Mouse (Mus musculus) liver, adult 2 months (tissue): Measurements from ENCODE around the gene Myh7. TPM values are rescaled to one million over a fixed set of nuclear protein-coding genes. Genes with fewer than 3 reads are reported as not detected.

Experiments used
- DNase-seq: peaks from one replicate; pipeline ENCODE4 v3.0.0-alpha.2; 2011; ENCODE audit warnings: low read depth, low spot score; ENCODE audit errors: extremely low read depth
- H3K27ac ChIP-seq: fragments of 200-500 bp; replicated peaks from 2 replicates; pipeline ENCODE4 v1.5.1; 2012; ENCODE audit warnings: low read depth, mild to moderate bottlenecking, control low read depth, inconsistent platforms, low read length; ENCODE audit not compliant: insufficient read depth
- H3K27me3 ChIP-seq: fragments of 200-500 bp; 2 replicates; pipeline ENCODE4 v1.6.1; 2012; ENCODE audit warnings: mild to moderate bottlenecking, moderate library complexity, low read length, inconsistent platforms; ENCODE audit not compliant: control insufficient read depth, insufficient read depth
- H3K36me3 ChIP-seq: fragments of 200-500 bp; 2 replicates; pipeline ENCODE4 v1.6.1; 2012; ENCODE audit warnings: low read length, inconsistent platforms; ENCODE audit not compliant: control insufficient read depth, insufficient read depth
- H3K4me1 ChIP-seq: fragments of 200-500 bp; 2 replicates; pipeline ENCODE4 v1.6.1; 2011; ENCODE audit warnings: low read length; ENCODE audit not compliant: control insufficient read depth, insufficient read depth
- H3K4me3 ChIP-seq: fragments of 200-500 bp; 2 replicates; pipeline ENCODE4 v1.5.1; 2011; ENCODE audit warnings: low read depth, mild to moderate bottlenecking, control low read depth, low read length, moderate library complexity; ENCODE audit not compliant: insufficient read depth
- H3K79me2 ChIP-seq: fragments of 200-500 bp; 2 replicates; pipeline ENCODE4 v1.6.1; 2012; ENCODE audit warnings: inconsistent platforms, mild to moderate bottlenecking, low read length, moderate library complexity; ENCODE audit not compliant: control insufficient read depth, insufficient read depth
- H3K9ac ChIP-seq: fragments of 200-500 bp; 2 replicates; pipeline ENCODE4 v1.6.1; 2012; ENCODE audit warnings: low read depth, mild to moderate bottlenecking, control low read depth, inconsistent platforms, low read length
- CTCF ChIP-seq: fragments of 200-500 bp; IDR thresholded peaks from 2 replicates; pipeline ENCODE4 v1.5.1; 2011; ENCODE audit warnings: low read depth, low read length, control low read depth
- POLR2A ChIP-seq: fragments of 200-500 bp; IDR thresholded peaks from 2 replicates; pipeline ENCODE4 v1.6.1; 2011; ENCODE audit warnings: low read length, control low read depth; ENCODE audit not compliant: insufficient read depth; ENCODE audit errors: extremely low read depth
- WGBS: fragments of 180-500 bp; shearing (Covaris S2); methylation state at CpG from one replicate; pipeline ENCODE4 v1.1.7; 2018; 5-methylcytosine and 5-hydroxymethylcytosine counted together
- polyA plus RNA-seq: library from polyadenylated mRNA; depleted of rRNA; stranded (reverse); fragments of >200 nt; gene quantifications from 2 replicates; pipeline ENCODE4 v1.2.3, GENCODE M21; 2012
- total RNA-seq: library from RNA; depleted of rRNA; stranded (reverse); fragments of >200 nt; gene quantifications from 2 replicates; pipeline ENCODE4 v1.2.3, GENCODE M21; 2014

Gene Myh7
- total and polyA plus RNA-seq, 2 experiments, result 1.5 TPM; not detected in 1

DNA sequence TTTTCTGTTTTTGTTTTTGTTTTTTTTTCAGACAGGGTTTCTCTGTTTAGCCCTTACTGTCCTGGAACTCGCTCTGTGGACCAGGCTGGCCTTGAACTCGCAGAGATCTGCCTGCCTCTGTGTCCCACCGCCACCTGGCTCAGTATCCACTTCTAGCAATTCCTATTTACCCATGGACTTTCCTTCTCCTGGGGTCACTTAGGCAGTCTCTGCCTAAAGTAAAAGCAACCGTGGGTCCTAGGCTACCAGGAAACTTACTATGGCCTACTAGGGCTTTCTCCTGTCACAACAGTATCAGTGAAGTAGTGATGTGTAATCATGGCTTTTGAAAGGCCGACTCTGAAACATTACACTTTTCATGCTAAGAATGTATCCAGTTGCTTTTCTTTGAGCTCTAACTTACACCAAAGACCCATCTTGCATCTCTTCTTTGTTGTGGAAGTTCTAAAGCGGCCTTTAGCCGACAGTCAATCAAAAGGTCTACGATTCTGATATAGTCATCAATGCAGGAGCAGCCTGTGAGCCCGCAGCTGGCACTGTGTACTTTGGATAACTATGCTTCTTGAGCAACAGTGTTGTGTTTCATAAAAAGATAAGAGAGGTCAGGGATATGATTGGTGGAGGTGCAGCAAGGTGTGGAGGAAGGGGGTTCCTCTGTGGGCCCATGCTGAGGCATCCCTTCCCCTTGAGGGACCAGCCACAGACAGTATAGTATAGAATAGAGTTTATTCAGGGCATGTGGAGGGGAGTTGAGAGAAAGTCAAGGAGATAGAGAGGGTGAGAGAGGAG lies 12.9 kb upstream of the Myh7 start:
- no peak overlapping the region for H3K4me3 ChIP-seq
- H3K36me3 ChIP-seq, result no peaks in the 10 kb centered on the region
- TF ChIP-seq POLR2A (no peak), CTCF (no peak)
- H3K9ac ChIP-seq, result no peak overlapping the region
- H3K79me2 ChIP-seq, result no peaks in the 10 kb centered on the region
- H3K27me3 ChIP-seq, result no peaks in the 10 kb centered on the region
- H3K27ac ChIP-seq, result no peak overlapping the region
- DNase-seq, result peak; percentile 51
- 68% methylated on average over 9 of the region's 9 CpGs for WGBS
- H3K4me1 ChIP-seq, result peaks cover 3% of the 10 kb centered on the region; the same call in 1 of the 2 replicates

DNA sequence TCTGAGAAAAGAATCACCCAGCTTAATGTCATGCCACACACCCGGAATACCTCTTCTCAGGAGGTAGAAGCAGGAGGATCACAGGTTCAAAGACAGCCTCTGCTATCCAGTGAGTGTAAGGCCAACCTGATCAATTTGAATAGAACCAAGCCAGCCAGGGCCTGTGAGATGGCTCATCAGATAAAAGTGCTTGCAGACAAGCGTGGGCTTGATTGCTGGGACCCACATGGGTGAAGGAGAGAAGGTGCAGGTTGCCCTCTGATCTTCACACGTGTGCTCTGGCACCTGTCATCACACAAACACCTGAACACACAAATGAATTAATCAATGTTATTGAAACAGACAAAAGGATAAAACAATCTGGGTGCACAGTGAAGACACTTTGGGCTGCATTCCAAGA lies 12.1 kb upstream of the Myh7 start:
- DNase-seq, result no peak
- no peak overlapping the region for H3K9ac ChIP-seq
- H3K27me3 ChIP-seq, result no peaks in the 10 kb centered on the region
- no peak overlapping the region for H3K4me3 ChIP-seq
- no peaks in the 10 kb centered on the region for H3K36me3 ChIP-seq
- no peaks in the 10 kb centered on the region for H3K79me2 ChIP-seq
- no peak overlapping the region for H3K27ac ChIP-seq
- H3K4me1 ChIP-seq, result peaks cover 3% of the 10 kb centered on the region; the same call in 1 of the 2 replicates
- TF ChIP-seq POLR2A (no peak), CTCF (no peak)
- 70% methylated on average over 3 of the region's 3 CpGs for WGBS

DNA sequence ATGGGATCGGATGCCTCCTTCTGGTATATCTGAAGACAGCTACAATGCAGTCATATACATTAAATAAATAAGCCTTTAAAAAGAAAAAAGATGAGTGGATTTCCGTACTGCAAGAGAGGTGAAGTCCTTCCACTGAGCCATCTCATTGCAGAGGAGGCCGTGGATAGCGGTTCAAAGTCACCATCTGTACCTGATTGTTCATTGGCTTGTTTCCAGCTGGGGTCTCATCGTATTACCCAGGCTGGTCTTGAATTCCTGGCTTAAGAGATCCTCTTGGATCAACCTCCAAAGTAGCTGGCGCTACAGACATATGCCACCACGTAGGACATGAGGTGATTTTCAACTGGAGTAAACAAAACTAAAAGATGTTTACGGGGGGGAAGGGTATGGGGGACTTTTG lies 11.5 kb upstream of the Myh7 start:
- Histone ChIP-seq H3K36me3 (no peaks in the 10 kb centered on the region), H3K4me3 (no peak overlapping the region), H3K9ac (no peak overlapping the region), H3K27ac (no peak overlapping the region), H3K27me3 (no peaks in the 10 kb centered on the region), H3K79me2 (no peaks in the 10 kb centered on the region), H3K4me1 (peaks cover 3% of the 10 kb centered on the region; the same call in 1 of the 2 replicates)
- DNase-seq, result no peak
- WGBS, result 94% methylated on average over 8 of the region's 8 CpGs
- TF ChIP-seq CTCF (no peak), POLR2A (no peak)

DNA sequence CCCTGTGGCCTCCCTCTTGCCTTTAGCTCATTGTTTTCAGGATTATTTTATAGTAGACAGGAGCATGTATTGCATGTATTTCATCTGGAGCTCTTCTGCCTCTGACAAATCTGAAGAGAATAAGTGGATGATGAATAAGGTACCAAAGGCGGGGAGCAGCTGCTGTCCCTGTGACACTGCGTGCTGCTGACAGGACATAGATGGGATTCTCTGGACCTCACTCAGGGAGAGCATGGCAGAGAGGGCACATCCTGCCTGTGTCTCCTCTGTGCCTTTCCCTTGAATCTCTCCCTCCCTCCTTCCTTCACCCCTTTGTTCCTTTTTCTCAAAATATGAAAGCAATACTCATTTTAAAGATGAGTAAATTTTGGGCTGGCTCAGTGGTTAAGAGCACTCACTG lies 11.1 kb upstream of the Myh7 start:
- Histone ChIP-seq H3K27ac (no peak overlapping the region), H3K4me1 (peaks cover 3% of the 10 kb centered on the region; the same call in 1 of the 2 replicates), H3K27me3 (no peaks in the 10 kb centered on the region), H3K79me2 (no peaks in the 10 kb centered on the region), H3K4me3 (no peak overlapping the region), H3K36me3 (no peaks in the 10 kb centered on the region), H3K9ac (no peak overlapping the region)
- TF ChIP-seq POLR2A (no peak), CTCF (no peak)
- no peak for DNase-seq
- 91% methylated on average over 2 of the region's 2 CpGs for WGBS

DNA sequence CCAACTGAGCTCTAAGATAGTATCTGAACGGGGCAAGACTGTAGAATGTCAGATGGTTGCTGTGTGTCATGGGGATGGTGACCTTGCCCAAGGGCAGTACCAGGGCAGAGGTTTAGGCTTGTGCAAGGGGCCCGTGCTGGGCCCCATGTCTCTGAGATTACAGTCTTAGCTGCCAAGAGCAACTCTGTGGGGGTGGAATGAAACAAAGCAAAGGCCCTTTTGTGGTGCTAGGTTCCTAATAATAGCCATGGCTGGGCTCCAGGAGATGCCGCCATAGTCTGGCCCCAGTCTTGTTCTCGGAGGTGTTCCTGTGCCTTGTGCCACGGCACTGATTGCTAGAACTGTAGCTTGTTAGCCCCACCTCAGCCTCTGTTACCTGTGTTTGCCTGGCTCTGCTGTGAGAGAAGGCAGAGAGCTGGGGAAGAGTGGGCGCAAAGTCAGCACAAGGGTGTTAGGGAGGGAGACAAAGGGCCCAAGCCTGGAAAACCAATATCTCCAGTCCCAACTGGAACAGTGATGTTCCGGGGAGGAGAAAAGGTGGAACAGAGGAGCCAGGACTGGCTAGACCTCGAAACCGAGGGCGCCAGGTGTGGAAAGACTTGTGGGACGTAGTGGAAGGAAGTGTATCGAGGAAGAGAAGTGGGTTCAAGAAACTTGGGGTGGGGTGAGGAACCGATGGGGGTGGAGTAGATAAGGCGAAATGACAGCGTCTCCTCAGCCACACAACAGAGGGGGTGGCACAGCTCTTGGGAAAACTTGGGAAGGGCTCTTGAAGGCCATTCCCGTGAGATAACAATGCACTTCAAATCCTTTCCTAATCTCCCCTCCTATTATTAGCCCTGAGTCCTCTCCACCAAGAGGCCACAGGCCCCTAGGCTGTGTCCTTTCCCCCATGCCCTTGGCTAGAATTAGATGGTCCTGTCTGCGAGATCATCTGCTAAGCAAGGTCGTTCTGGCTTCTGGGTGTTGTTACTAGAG lies 9.7 kb upstream of the Myh7 start:
- Histone ChIP-seq H3K27ac (no peak overlapping the region), H3K4me1 (peaks cover 3% of the 10 kb centered on the region; the same call in 1 of the 2 replicates), H3K27me3 (no peaks in the 10 kb centered on the region), H3K9ac (no peak overlapping the region), H3K4me3 (no peak overlapping the region), H3K36me3 (no peaks in the 10 kb centered on the region), H3K79me2 (no peaks in the 10 kb centered on the region)
- WGBS, result 82% methylated on average over 18 of the region's 18 CpGs
- no peak for TF ChIP-seq POLR2A
- TF ChIP-seq CTCF, result no peak
- no peak for DNase-seq
